Mouse (Mus musculus): Measurements from ENCODE around the gene Dmpk. TPM values are rescaled to one million over a fixed set of nuclear protein-coding genes. Genes with fewer than 3 reads are reported as not detected.

Gene Dmpk
- total and polyA plus RNA-seq, 2 experiments from 2014 or later = 98.5 to 253 TPM

DNA sequence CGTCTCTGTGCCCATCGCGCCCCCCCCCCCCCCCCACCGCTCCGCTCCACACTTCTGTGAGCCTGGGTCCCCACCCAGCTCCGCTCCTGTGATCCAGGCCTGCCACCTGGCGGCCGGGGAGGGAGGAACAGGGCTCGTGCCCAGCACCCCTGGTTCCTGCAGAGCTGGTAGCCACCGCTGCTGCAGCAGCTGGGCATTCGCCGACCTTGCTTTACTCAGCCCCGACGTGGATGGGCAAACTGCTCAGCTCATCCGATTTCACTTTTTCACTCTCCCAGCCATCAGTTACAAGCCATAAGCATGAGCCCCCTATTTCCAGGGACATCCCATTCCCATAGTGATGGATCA lies 9.5 kb downstream of the Dmpk start:
- Histone ChIP-seq H3K9me3 (replicated peaks; ENCODE audit: control insufficient read depth, low read length) (no peaks in the 10 kb centered on the region), H3K4me1 (ENCODE audit: control insufficient read depth, insufficient read depth) (peaks cover 28% of the 10 kb centered on the region), H3K4me2 (ENCODE audit: low read depth, low read length) (peak overlapping the region; percentile 90), H3K9ac (replicated peaks; ENCODE audit: low read depth, low read length) (no peak overlapping the region), H3K36me3 (replicated peaks; ENCODE audit: control insufficient read depth, insufficient read depth, low read length) (peaks cover 37% of the 10 kb centered on the region), H3K27me3 (ENCODE audit: control insufficient read depth, insufficient read depth, low read length) (no peaks in the 10 kb centered on the region), H3K27ac (ENCODE audit: low read depth) (peak overlapping the region; percentile 36; the same call in 1 of the 2 replicates), H3K4me3 (ENCODE audit: low read depth, low read length) (peak overlapping the region; percentile 63)
- DNase-seq (ENCODE audit: low spot score) (peak; percentile 72), ATAC-seq (ENCODE audit: insufficient read depth, low read depth) (peak; percentile 59)
- 2% methylated on average over 15 of the region's 15 CpGs for WGBS
- TF ChIP-seq CTCF (IDR thresholded peaks at IDR 0.05; ENCODE audit: low read depth) = peak; percentile 89
- TF ChIP-seq EP300 (IDR thresholded peaks at IDR 0.05; ENCODE audit: low read depth) = no peak

DNA sequence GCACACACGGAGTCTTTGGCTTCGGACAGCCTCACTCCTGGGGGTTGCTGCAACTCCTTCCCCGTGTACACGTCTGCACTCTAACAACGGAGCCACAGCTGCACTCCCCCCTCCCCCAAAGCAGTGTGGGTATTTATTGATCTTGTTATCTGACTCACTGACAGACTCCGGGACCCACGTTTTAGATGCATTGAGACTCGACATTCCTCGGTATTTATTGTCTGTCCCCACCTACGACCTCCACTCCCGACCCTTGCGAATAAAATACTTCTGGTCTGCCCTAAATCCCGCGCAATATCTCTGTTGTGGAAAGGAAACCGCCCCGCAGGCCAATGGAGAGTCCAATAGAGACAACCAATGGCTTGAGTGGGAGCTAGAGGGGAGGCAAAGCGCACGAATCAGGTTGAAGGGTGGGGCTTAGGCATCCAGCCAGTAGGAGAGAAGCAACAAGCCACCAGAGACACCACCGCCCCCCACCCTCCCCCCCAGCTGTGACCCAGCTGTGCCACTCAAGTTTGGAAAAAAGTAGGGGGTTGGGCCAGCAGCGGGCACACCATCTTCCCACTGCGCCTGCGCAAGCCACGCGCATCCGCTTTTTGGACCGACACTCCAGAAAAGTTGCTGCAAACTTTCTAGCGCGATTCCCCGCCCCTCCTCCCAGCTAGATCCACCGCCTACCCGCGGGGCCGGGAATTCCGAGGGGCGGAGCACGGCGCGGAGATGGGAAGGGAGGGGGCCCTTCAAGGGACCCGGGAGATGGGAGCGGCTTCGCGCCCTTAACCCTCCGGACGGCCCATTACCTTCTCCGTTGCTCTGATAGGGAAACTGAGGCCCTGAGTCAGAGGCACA lies 10.1 kb downstream of the Dmpk start:
- H3K4me2 ChIP-seq (ENCODE audit: low read depth, low read length) = peak overlapping the region; percentile 90
- peaks cover 29% of the 10 kb centered on the region for H3K4me1 ChIP-seq (ENCODE audit: control insufficient read depth, insufficient read depth)

DNA sequence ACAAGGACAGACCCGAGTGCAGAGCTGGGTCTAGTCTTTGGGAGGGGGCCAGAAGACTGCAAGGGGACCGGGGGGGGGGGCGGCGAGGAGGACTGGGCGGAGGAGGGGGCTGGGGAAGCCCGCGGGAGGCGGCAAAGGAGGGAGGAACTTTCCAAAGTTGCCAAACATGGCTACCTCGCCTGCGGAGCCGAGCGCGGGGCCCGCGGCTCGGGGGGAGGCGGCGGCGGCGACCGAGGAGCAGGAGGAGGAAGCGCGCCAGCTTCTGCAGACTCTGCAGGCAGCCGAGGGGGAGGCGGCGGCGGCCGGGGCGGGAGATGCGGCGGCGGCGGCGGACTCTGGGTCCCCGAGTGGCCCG lies 10.8 kb downstream of the Dmpk start, which contains the start of gene Six5:
TSS of gene Six5 (plus strand) at position 124 of the 355 bp plus-strand sequence.
- peak within 1 kb of the TSS; percentile 74 for H3K9ac ChIP-seq (replicated peaks; ENCODE audit: low read depth, low read length)
- peak within 1 kb of the TSS; percentile 63 for H3K4me3 ChIP-seq (ENCODE audit: low read depth, low read length)
- peak within 1 kb of the TSS; percentile 93 for H3K27ac ChIP-seq (ENCODE audit: low read depth)
- DNase-seq (ENCODE audit: low spot score) = no peak
- H3K36me3 ChIP-seq (replicated peaks; ENCODE audit: control insufficient read depth, insufficient read depth, low read length) = peaks cover 34% of the 10 kb centered on the region
- H3K4me1 ChIP-seq (ENCODE audit: control insufficient read depth, insufficient read depth) = peaks cover 29% of the 10 kb centered on the region
- WGBS = 0% methylated on average over 23 of the region's 36 CpGs
- peak within 1 kb of the TSS; percentile 90 for H3K4me2 ChIP-seq (ENCODE audit: low read depth, low read length)
- no peaks in the 10 kb centered on the region for H3K27me3 ChIP-seq (ENCODE audit: control insufficient read depth, insufficient read depth, low read length)
- peak; percentile 10; the same call in 1 of the 2 replicates for ATAC-seq (ENCODE audit: insufficient read depth, low read depth)
- H3K9me3 ChIP-seq (replicated peaks; ENCODE audit: control insufficient read depth, low read length) = no peaks in the 10 kb centered on the region
- no peak for TF ChIP-seq CTCF (IDR thresholded peaks at IDR 0.05; ENCODE audit: low read depth)
- TF ChIP-seq EP300 (IDR thresholded peaks at IDR 0.05; ENCODE audit: low read depth) = no peak

More for the DNA sequence above, 10.1 kb downstream of the Dmpk start:
- Histone ChIP-seq H3K9ac (replicated peaks; ENCODE audit: low read depth, low read length) (peak overlapping the region; percentile 74), H3K27ac (ENCODE audit: low read depth) (peak overlapping the region; percentile 93), H3K9me3 (replicated peaks; ENCODE audit: control insufficient read depth, low read length) (no peaks in the 10 kb centered on the region), H3K4me3 (ENCODE audit: low read depth, low read length) (peak overlapping the region; percentile 63), H3K27me3 (ENCODE audit: control insufficient read depth, insufficient read depth, low read length) (no peaks in the 10 kb centered on the region), H3K36me3 (replicated peaks; ENCODE audit: control insufficient read depth, insufficient read depth, low read length) (peaks cover 34% of the 10 kb centered on the region)
- WGBS = under 1% methylated on average over 44 of the region's 45 CpGs
- peak; percentile 83 for ATAC-seq (ENCODE audit: insufficient read depth, low read depth)
- TF ChIP-seq CTCF (IDR thresholded peaks at IDR 0.05; ENCODE audit: low read depth) (no peak), EP300 (IDR thresholded peaks at IDR 0.05; ENCODE audit: low read depth) (no peak)
- peak; percentile 96 for DNase-seq (ENCODE audit: low spot score)

DNA sequence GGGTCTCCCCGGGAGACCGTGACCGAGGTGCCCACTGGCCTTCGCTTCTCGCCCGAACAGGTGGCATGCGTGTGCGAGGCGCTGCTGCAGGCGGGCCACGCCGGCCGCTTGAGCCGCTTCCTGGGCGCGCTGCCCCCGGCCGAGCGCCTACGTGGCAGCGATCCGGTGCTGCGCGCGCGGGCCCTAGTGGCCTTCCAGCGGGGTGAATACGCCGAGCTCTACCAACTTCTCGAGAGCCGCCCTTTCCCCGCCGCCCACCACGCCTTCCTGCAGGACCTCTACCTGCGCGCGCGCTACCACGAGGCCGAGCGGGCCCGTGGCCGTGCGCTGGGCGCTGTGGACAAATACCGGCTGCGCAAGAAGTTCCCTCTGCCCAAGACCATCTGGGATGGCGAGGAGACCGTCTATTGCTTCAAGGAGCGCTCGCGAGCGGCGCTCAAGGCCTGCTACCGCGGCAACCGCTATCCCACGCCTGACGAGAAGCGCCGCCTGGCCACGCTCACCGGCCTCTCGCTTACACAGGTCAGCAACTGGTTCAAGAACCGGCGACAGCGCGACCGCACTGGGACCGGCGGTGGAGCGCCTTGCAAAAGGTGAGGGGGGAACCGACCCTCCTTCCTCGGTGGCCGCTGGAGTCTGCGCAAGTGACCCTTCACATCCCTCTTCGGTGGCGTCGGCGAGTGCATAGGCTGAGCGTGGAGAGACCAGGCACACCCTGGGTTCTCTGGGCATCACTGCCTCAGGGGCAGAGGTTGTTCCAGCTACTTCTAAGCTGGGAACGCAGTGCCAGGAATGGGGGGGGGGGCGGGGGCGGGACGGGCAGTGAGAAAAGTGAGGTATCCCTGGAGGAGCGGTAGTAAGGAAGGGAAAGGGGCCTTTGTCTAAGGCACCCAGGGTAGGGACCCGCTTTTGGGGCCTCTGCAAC lies 11.4 kb downstream of the Dmpk start:
- TF ChIP-seq CTCF (IDR thresholded peaks at IDR 0.05; ENCODE audit: low read depth) = no peak
- TF ChIP-seq EP300 (IDR thresholded peaks at IDR 0.05; ENCODE audit: low read depth) = no peak
- Histone ChIP-seq H3K4me3 (ENCODE audit: low read depth, low read length) (peak overlapping the region; percentile 63), H3K27me3 (ENCODE audit: control insufficient read depth, insufficient read depth, low read length) (no peaks in the 10 kb centered on the region), H3K9ac (replicated peaks; ENCODE audit: low read depth, low read length) (peak overlapping the region; percentile 74), H3K27ac (ENCODE audit: low read depth) (peak overlapping the region; percentile 93), H3K4me1 (ENCODE audit: control insufficient read depth, insufficient read depth) (peaks cover 29% of the 10 kb centered on the region), H3K4me2 (ENCODE audit: low read depth, low read length) (peak overlapping the region; percentile 90), H3K9me3 (replicated peaks; ENCODE audit: control insufficient read depth, low read length) (no peaks in the 10 kb centered on the region), H3K36me3 (replicated peaks; ENCODE audit: control insufficient read depth, insufficient read depth, low read length) (peaks cover 27% of the 10 kb centered on the region)
- ATAC-seq (ENCODE audit: insufficient read depth, low read depth) = no peak
- no peak for DNase-seq (ENCODE audit: low spot score)
- WGBS = under 1% methylated on average over 73 of the region's 87 CpGs

DNA sequence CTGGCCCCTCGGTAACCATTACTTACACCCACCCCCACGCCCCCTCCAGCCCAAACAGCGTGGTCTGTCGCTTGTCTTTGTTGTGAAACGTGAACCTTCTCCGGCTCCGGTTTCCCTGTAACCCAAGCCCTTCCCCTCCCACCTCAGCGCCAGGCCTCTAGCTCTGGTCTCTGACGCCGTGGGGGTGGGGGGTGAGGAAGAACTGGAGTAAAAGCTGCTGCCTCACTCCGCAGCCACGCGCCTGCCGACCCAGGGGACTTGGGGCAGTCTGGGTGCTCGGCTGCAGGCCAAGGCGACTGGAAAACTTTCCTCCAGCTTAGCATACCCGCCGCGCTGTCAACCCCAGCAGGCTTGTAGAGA lies 12.1 kb downstream of the Dmpk start:
- H3K4me1 ChIP-seq (ENCODE audit: control insufficient read depth, insufficient read depth) = peaks cover 29% of the 10 kb centered on the region

More for the DNA sequence above, 12.1 kb downstream of the Dmpk start:
- H3K27me3 ChIP-seq (ENCODE audit: control insufficient read depth, insufficient read depth, low read length) = no peaks in the 10 kb centered on the region
- 2% methylated on average over 19 of the region's 19 CpGs for WGBS
- H3K4me3 ChIP-seq (ENCODE audit: low read depth, low read length) = peak overlapping the region; percentile 63
- TF ChIP-seq CTCF (IDR thresholded peaks at IDR 0.05; ENCODE audit: low read depth) (no peak), EP300 (IDR thresholded peaks at IDR 0.05; ENCODE audit: low read depth) (no peak)
- H3K9ac ChIP-seq (replicated peaks; ENCODE audit: low read depth, low read length) = peak overlapping the region; percentile 74
- H3K9me3 ChIP-seq (replicated peaks; ENCODE audit: control insufficient read depth, low read length) = no peaks in the 10 kb centered on the region
- peak overlapping the region; percentile 93 for H3K27ac ChIP-seq (ENCODE audit: low read depth)
- H3K4me2 ChIP-seq (ENCODE audit: low read depth, low read length) = peak overlapping the region; percentile 90
- peak; percentile 77 for DNase-seq (ENCODE audit: low spot score)
- peaks cover 21% of the 10 kb centered on the region for H3K36me3 ChIP-seq (replicated peaks; ENCODE audit: control insufficient read depth, insufficient read depth, low read length)
- ATAC-seq (ENCODE audit: insufficient read depth, low read depth) = no peak
